Mouse (Mus musculus): ENCODE results near the gene Mrpl30. TPM values are rescaled to one million over a fixed set of nuclear protein-coding genes. Genes with fewer than 3 reads are reported as not detected.
A peak's percentile ranks its signal among the peaks of the same experiment; 100 is the strongest.

Mrpl30 gene
- 100 to 1,000 TPM; 131 to 158 (median 140) TPM for total RNA-seq (2022)

- peak; percentile 83 to 90 for DNase-seq (ENCODE audit: low spot score in 2 of 2)
Observed at GRCm38 (mm10) chr1:37890025-37890652, at the start of gene Mrpl30, which contains the start of gene Mitd1. Gene Mrpl30 (plus strand): TSS chr1:37890477. Gene Mitd1 (minus strand): TSS chr1:37890411.

GRCm38 (mm10) chr1:37846878-37847277 is 43.4 kb upstream of the Mrpl30 start:
- no peak for DNase-seq (ENCODE audit: low spot score in 2 of 2)

DNA sequence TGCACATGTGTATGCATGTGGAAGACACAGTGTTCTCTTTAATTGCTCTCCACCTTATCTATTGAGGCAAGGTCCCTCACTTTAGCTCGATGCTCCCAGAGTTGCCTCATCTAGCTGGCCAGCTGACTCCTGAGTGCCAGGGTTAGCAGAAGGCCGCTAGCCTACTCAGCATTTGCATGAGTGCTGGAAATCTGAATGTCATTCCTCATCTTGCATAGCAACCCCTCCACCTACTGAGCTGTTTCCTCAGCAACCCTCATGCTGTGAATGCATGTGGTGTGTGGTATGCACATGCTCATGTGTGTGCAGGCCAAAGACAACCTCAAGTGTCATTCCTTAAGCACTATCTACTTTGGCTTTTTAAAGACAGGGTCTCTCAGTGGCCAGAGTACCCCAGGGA is 39.6 kb upstream of the Mrpl30 start:
- DNase-seq (ENCODE audit: low spot score in 2 of 2): no peak

DNA sequence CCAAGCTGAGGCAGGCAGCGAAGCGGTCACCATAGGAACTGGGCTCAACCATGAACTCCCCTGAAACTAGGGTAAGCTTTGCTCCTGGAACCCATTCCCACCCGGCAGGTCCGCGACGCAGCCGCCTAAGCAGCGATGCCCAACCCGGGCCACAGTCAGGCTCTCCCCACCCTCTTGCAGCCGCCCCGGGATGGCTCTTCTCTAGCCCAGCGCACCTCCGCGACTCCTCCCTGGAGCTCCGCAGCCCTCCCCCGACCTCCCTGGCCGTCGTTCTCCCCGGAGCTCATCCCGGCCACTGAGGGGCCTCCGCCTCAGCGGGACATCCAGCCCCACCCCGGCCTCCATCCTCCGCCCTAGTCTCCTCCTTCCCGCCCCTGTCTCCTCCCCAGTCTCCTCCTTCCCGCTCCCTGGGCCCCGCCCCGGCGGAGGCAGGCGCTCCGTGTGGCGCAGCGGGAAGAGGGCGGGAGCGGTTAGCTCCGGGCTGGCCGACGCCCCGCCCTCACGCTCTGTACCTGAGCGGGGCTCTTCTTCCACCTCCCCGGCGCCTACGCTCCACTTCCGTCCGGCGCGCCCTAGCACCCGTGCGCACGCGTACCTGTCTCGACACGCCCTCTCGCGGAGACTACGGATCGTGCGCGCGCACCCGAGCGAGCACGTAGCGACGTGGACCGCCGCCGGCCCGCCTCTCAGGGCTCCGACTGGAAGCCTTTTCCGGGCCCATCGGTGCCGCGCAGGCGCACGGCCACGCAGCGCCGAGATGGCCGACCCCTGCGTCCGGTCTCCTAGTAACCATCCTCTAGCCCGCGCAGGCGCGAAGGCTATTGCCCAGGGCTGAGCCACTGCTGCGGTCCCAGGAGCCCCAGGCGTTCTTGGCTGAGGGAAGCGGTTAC is 25.5 kb upstream of the Mrpl30 start:
- DNase-seq (ENCODE audit: low spot score in 2 of 2): peak; percentile 99

GRCm38 (mm10) chr1:37865401-37866215 is 24.7 kb upstream of the Mrpl30 start:
- no peak for DNase-seq (ENCODE audit: low spot score in 2 of 2)

DNA sequence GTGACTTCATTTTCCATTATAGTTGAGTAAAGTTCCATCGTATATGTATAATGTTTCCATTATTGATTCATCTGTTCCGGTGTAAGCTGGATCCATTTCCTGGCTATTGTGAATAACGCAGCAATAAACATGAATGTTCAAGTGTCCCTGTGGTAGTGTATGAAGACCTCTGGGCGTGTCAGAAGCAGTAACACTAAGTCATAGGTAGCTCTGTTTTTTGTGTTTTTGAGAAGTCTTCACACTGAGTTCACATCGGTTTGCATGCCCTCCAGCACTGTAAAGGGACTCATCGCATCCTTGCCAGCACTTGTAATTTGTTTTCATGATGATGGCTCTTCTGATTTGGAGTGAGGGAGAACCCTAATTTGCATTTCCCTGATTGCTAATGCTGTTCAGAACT is 24.0 kb upstream of the Mrpl30 start, which contains the start of gene Tsga10:
TSS of gene Tsga10 (minus strand) at position 144 of the 400 bp plus-strand sequence.
- no peak for DNase-seq (ENCODE audit: low spot score in 2 of 2)

DNA sequence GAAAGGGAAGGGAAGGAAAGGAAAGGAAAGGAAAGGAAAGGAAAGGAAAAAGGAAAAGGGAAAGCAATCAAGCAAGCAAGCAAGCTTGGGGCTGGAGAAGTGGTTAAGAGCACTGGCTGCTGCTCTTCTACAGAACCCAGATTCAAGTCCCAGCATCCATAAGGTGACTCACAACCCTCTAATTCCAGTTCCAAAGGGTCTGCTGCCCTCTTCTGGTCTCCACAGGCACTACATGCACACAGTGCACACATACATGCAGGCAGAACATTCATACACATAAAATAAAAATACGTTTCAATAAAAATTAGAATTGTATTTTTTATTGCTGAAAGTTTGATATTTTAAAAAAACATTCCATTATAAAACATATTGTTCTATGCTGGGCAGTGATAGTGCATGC is 23.2 kb upstream of the Mrpl30 start:
- DNase-seq (ENCODE audit: low spot score in 2 of 2): no peak

- no peak for DNase-seq (ENCODE audit: low spot score in 2 of 2)
Observed at GRCm38 (mm10) chr1:37867684-37868322, 22.5 kb upstream of the Mrpl30 start.

DNA sequence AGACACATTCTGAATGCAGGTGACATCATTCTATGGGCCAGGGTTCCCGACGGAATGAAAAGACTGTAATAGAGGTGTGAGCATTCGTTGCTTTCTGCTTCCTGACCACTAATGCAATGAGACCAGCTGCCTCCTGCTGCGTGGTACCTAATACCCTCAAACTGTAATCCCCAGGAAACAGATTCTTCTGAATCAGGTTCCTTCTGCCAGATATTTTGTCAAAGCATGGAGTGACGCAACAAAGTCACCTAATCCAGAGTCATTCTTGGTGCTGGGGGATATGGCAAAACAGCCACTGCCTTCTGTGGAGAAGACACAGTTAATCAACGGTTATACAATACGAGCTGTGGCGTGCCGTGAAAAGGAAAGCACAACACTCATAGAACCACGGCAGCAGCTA is 21.6 kb upstream of the Mrpl30 start:
- DNase-seq (ENCODE audit: low spot score in 2 of 2): no peak

GRCm38 (mm10) chr1:37869362-37869761 is 20.9 kb upstream of the Mrpl30 start:
- DNase-seq (ENCODE audit: low spot score in 2 of 2): no peak

GRCm38 (mm10) chr1:37871704-37872103 is 18.6 kb upstream of the Mrpl30 start, which contains the start of gene Lipt1:
Gene Lipt1 (plus strand): TSS chr1:37871738.
- DNase-seq (ENCODE audit: low spot score in 2 of 2): no peak

- peak; percentile 77 to 83 for DNase-seq (ENCODE audit: low spot score in 2 of 2)
Observed at GRCm38 (mm10) chr1:37872131-37873067, 17.9 kb upstream of the Mrpl30 start.

GRCm38 (mm10) chr1:37873157-37873556 is 17.1 kb upstream of the Mrpl30 start:
- DNase-seq (ENCODE audit: low spot score in 2 of 2): no peak

GRCm38 (mm10) chr1:37877736-37878460 is 12.4 kb upstream of the Mrpl30 start:
- DNase-seq (ENCODE audit: low spot score in 2 of 2): no peak

- no peak for DNase-seq (ENCODE audit: low spot score in 2 of 2)
Observed at GRCm38 (mm10) chr1:37883411-37883810, 6.9 kb upstream of the Mrpl30 start.

- DNase-seq (ENCODE audit: low spot score in 2 of 2): no peak
Observed at GRCm38 (mm10) chr1:37884451-37884850, 5.8 kb upstream of the Mrpl30 start.

DNA sequence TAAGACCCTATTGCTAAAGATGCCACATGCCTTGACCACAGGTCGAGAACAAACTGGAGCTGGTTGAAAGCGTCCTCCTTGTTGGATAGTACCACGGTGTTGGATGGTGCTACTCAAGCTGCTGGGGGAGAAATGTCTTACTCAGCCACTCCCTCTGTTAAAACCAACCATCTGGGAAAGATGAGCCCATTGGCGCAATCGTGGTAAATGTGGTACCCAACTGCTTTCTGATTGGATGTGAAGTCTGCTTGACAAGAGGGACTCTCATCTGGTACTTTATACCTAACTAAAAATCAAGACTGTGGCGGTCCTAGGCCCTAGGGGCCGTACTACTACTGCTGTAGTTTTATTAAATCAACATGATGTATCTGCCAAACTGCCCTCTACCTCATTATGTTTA is 1.1 kb upstream of the Mrpl30 start:
- no peak for DNase-seq (ENCODE audit: low spot score in 2 of 2)

GRCm38 (mm10) chr1:37891400-37891799 is 1.1 kb downstream of the Mrpl30 start:
- DNase-seq (ENCODE audit: low spot score in 2 of 2): no peak

- no peak for DNase-seq (ENCODE audit: low spot score in 2 of 2)
Observed at GRCm38 (mm10) chr1:37894606-37895005, 4.3 kb downstream of the Mrpl30 start.
